Mouse (Mus musculus) left cerebral cortex, adult 11 months (tissue): ENCODE data around the gene Slco6c1.
A peak's percentile ranks its signal among the peaks of the same experiment; 100 is the strongest.

Experiments
- DNase-seq: peaks from one replicate; pipeline ENCODE4 v3.0.0; 2022; ENCODE audit warnings: low spot score

Gene Slco6c1

GRCm38 (mm10) chr1:97128201-97128600 lies at the start of gene Slco6c1:
Gene Slco6c1, minus strand, starts transcription at chr1:97128301.
- no peak for DNase-seq

DNA sequence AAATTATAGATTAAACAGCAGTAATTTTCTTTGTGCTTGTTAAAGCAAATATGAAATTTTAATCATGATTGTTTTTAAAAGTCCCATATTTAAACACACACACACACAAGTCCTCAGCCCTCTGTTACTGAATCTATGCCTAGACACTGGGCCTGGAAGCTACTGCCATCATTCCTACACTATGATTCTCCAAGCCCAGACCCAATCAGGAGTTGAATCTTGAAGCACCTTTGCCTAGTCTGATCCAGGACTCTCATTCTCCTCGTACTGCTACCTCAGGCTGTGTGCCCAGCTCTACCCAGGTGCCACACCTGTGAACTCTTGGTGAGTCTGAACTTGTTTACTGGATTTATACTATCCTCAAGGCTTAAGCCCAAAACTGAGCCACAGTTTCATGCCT lies 89.1 kb downstream of the Slco6c1 start:
- DNase-seq = no peak

- DNase-seq = no peak
These were observed 89.6 kb downstream of the Slco6c1 start for GRCm38 (mm10) chr1:97038548-97038947.

GRCm38 (mm10) chr1:97037955-97038354 lies 90.1 kb downstream of the Slco6c1 start:
- DNase-seq = no peak

DNA sequence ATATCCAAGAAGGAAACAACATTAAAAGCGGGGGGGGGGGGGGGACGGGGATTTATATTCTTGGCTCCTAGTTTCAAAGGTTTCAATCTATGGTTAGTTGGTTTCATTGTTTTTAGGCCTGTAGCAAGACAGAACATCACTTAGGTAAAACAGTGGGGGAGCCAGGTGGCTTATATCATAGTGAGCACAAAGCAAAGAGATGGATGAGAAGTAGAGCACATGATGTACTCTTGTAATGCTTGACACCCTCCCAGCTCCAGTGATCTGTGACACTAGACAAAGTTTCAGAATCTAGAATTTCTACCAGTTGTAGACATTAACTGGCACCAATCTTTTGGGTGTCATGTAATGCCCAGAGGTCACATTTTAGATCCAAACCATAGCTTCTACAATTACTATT lies 106.7 kb downstream of the Slco6c1 start:
- DNase-seq = no peak

- no peak for DNase-seq
These were observed 108.7 kb downstream of the Slco6c1 start for GRCm38 (mm10) chr1:97019404-97019803.

DNA sequence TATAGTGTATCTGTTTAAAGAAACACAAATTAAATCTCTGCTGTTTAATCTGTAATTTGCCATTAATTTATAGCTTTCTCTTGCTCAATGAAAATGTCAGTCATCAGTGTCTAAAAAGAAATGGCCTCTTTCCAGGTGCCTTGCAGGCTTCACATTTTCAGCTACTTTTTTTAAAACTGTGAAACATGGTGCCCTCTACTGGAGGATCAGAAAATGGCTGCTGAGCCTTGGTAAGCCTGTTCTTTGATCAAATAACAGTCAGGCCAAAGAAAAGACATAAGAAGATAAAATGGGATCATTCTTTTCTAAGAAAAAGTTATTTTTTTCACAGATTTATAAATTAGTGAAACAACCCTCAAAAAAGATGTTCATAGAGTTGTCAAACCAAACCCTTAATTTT lies 109.1 kb downstream of the Slco6c1 start:
- peak; percentile 40 for DNase-seq
